In the genomic region with DNA sequence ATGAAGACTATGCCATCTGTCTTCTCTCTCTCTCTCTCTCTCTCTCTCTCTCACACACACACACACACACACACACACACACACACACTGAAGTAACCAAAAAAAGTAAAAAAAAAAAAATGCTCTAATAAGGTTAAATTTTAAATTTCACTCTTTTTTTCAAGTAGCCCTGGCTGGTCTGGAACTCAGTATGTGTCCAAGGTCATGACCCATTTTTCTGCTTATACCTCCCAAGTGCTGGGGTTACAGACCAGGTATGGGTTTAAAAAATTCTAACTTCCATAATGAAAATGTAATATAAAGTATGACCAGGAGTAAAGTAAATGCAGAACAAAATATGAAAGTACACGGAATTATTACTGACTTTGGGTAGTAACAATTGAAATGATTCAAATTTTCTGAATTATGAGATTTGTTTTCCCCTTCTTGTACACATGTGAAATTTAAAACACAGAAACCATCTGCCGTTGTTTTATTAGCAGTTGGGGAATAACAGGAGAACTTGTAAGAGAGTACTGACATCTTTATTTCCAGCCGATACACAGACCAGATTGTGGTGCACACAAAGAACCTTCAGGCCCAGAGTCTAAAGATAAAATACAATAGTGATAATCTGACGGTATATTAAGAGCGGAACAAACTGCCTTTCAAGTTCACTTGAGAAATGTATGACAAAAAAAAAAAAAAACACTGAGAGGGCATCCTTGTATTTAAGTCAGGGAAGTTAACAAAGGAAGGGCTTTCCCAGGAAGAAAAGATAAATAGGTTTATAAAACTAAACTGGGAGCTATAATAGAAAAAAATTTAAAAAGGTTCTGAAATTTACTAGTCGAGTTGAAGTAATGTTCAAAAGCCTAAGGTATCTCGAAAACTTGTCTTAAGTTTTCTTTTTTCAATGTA, we compare ENCODE assay signal across 9 mouse cellular contexts. TPM values are rescaled to one million over a fixed set of nuclear protein-coding genes. Genes with fewer than 3 reads are reported as not detected.
A peak's percentile ranks its signal among the peaks of the same experiment; 100 is the strongest.
DNase-seq lines count a peak whose midpoint lies in the region; ATAC-seq and TF ChIP-seq lines count a peak whose summit lies in the region.
"Had no signal": no experiment of that assay in that cellular context is flagged by ENCODE, and none has a peak within 500 bp of the region (broad histone marks: within the 10 kb centered on the region; RNA-seq: fewer than 3 reads in every experiment).

No protein-coding gene starts in this region.

- peak overlapping the region; percentile 93 for H3K4me3 ChIP-seq in heart, embryonic 13.5 days
- H3K4me3 ChIP-seq in ES-Bruce4 (ENCODE audit: low read depth, low read length) (peak overlapping the region; percentile 76; the same call in 1 of the 2 replicates), macrophage (ENCODE audit: inconsistent target) (peak overlapping the region; percentile 64)
- H3K4me3 ChIP-seq in forebrain, postnatal 0 days (ENCODE audit: low read depth, low read length): peak overlapping the region; percentile 96

- H3K27me3 ChIP-seq in heart, embryonic 13.5 days (replicated peaks): no peaks in the 10 kb centered on the region
- no peaks in the 10 kb centered on the region for H3K27me3 ChIP-seq in ES-Bruce4 (ENCODE audit: control insufficient read depth, insufficient read depth, low read length, poor library complexity, severe bottlenecking)
- no peaks in the 10 kb centered on the region for H3K27me3 ChIP-seq in forebrain, postnatal 0 days (ENCODE audit: insufficient read depth, low read length)
- H3K27me3 ChIP-seq: Patski had no signal

- no peak for TF ChIP-seq EP300 in ES-Bruce4 (IDR thresholded peaks at IDR 0.05; ENCODE audit: insufficient read depth, low read depth, low read length)

- H3K27ac ChIP-seq in heart, embryonic 13.5 days (replicated peaks): peak overlapping the region; percentile 100
- peak overlapping the region; percentile 64 for H3K27ac ChIP-seq in ES-Bruce4 (ENCODE audit: insufficient read depth, low read length)
- peak overlapping the region; percentile 94 for H3K27ac ChIP-seq in forebrain, postnatal 0 days (ENCODE audit: low read depth, low read length)
- peak overlapping the region; percentile 82 for H3K27ac ChIP-seq in macrophage

- no peak for ATAC-seq in heart, embryonic 13.5 days (ENCODE audit: extremely low read depth, insufficient number of reproducible peaks, low FRiP score, low TSS enrichment)
- ATAC-seq in forebrain, postnatal 0 days: no peak

- peak overlapping the region; percentile 99 for H3K9ac ChIP-seq in heart, embryonic 13.5 days
- H3K9ac ChIP-seq in ES-Bruce4 (ENCODE audit: low read depth, poor library complexity, severe bottlenecking): peak overlapping the region; percentile 98
- H3K9ac ChIP-seq in forebrain, postnatal 0 days: peak overlapping the region; percentile 80; the same call in 1 of the 2 replicates

- no peak for TF ChIP-seq POLR2A in ES-Bruce4 (IDR thresholded peaks at IDR 0.05; ENCODE audit: insufficient read depth, low read length)

- DNase-seq in heart, adult 8-10 months (ENCODE audit: low spot score): no peak
- no peak for DNase-seq in forebrain, postnatal 0 days
- no peak for DNase-seq in ovary, postnatal 14 days (ENCODE audit: low spot score)
- no peak for DNase-seq in adrenal gland, postnatal 4 days (ENCODE audit: low spot score in 2 of 2)
- DNase-seq in yolk sac, embryonic 10.5 days (ENCODE audit: low spot score): no peak

- no peak for TF ChIP-seq CTCF in ES-Bruce4 (IDR thresholded peaks at IDR 0.05; ENCODE audit: low read depth, low read length)
- TF ChIP-seq CTCF in forebrain, postnatal 0 days (IDR thresholded peaks at IDR 0.05; ENCODE audit: low read depth): no peak

- H3K4me2 ChIP-seq in heart, embryonic 13.5 days: peak overlapping the region; percentile 76
- peak overlapping the region; percentile 50 for H3K4me2 ChIP-seq in forebrain, postnatal 0 days (ENCODE audit: low read depth)

- peaks cover 57% of the 10 kb centered on the region for H3K79me2 ChIP-seq in macrophage (ENCODE audit: inconsistent target)

- H3K36me3 ChIP-seq in heart, embryonic 13.5 days: peaks cover 9% of the 10 kb centered on the region
- peaks cover 4% of the 10 kb centered on the region for H3K36me3 ChIP-seq in ES-Bruce4 (ENCODE audit: control insufficient read depth, insufficient read depth, low read length, poor library complexity, severe bottlenecking)
- H3K36me3 ChIP-seq in forebrain, postnatal 0 days (ENCODE audit: insufficient read depth): 0 out of 2 replicates have a peak, but pooled peaks cover 2% of the 10 kb centered on the region
- H3K36me3 ChIP-seq in macrophage (ENCODE audit: inconsistent target): 0 out of 2 replicates have a peak, but pooled peaks cover 3% of the 10 kb centered on the region

- no peaks in the 10 kb centered on the region for H3K9me3 ChIP-seq in heart, embryonic 13.5 days
- no peaks in the 10 kb centered on the region for H3K9me3 ChIP-seq in ES-Bruce4 (replicated peaks; ENCODE audit: control insufficient read depth, insufficient read depth, low read length, poor library complexity, severe bottlenecking)
- no peaks in the 10 kb centered on the region for H3K9me3 ChIP-seq in forebrain, postnatal 0 days (ENCODE audit: low read length)

- WGBS in heart, embryonic 13.5 days: 22% methylated on average over 7 of the region's 7 CpGs
- WGBS in forebrain, postnatal 0 days: 15% methylated on average over 7 of the region's 7 CpGs
- 43% methylated on average over 7 of the region's 7 CpGs for whole genome bisulfite sequencing in macrophage (ENCODE audit: missing documents)

- H3K4me1 ChIP-seq in heart, embryonic 13.5 days: peaks cover 30% of the 10 kb centered on the region
- peaks cover 3% of the 10 kb centered on the region for H3K4me1 ChIP-seq in ES-Bruce4 (ENCODE audit: control insufficient read depth, insufficient read depth, low read length)
- H3K4me1 ChIP-seq in forebrain, postnatal 0 days (ENCODE audit: insufficient read depth): no peaks in the 10 kb centered on the region

RNA-seq across cellular contexts. Expression of gene Hbp1, which starts 2.0 kb away (rescaled TPM):
- polyA plus RNA-seq in heart, embryonic 13.5 days (2015; fragmentation: Nextera tagmentation; extraction: Ambion mirVana): 89.2 and 95.3 TPM in 2 replicates
- 10 to 100 TPM; 59.5 to 74.2 (median 70.5) TPM for total RNA-seq in heart, adult 8-10 months (2022)
- polyA plus RNA-seq in ES-Bruce4 (2011; ENCODE audit: insufficient read depth, insufficient read length, low read depth, missing spikeins) (91.9 and 96.5 TPM in 2 replicates), macrophage (2018) (37.4 to 85.3 TPM (median 72.2 TPM) in 3 replicates)
- 46.5 and 48.4 TPM in 2 replicates for total RNA-seq in forebrain, postnatal 0 days (2014; rRNA removed)
- 33.0 and 38.5 TPM in 2 replicates for polyA plus RNA-seq in forebrain, postnatal 0 days (2015; fragmentation: Nextera tagmentation; extraction: Ambion mirVana)
- total RNA-seq in macrophage (2018; cell fraction: chromatin; rRNA removed): 100 to 1,000 TPM in 6 of 26 experiments, 10 to 100 TPM in 20; 39.6 to 138 (median 87.4) TPM
- total RNA-seq in macrophage (2018; cell fraction: cytosol; rRNA removed): 10 to 100 TPM; 33.1 to 83.0 (median 49.9) TPM
- total RNA-seq in macrophage (2018; cell fraction: nucleus; rRNA removed): 100 to 1,000 TPM in 2 of 26 experiments, 10 to 100 TPM in 24; 35.0 to 114 (median 66.5) TPM
- total RNA-seq in adrenal gland, postnatal 4 days (2021): 100 to 1,000 TPM; 140 to 148 TPM
